Mouse (Mus musculus): ENCODE measurements around the gene Pikfyve.

- no peak for TF ChIP-seq CTCF (IDR thresholded peaks at IDR 0.05; ENCODE audit: low read depth, low read length)
- no peak for TF ChIP-seq POLR2A (IDR thresholded peaks at IDR 0.05; ENCODE audit: extremely low read depth, insufficient read depth, low read length)
Observed at GRCm38 (mm10) chr1:65198861-65199260, 12.4 kb downstream of the Pikfyve start.
